Mouse (Mus musculus): ENCODE results near the gene Smap2. TPM values are rescaled to one million over a fixed set of nuclear protein-coding genes. Genes with fewer than 3 reads are reported as not detected.
A peak's percentile ranks its signal among the peaks of the same experiment; 100 is the strongest.

The Smap2 gene
- total RNA-seq, 2 experiments from 2014 or later: 33.0 to 33.1 TPM

DNA sequence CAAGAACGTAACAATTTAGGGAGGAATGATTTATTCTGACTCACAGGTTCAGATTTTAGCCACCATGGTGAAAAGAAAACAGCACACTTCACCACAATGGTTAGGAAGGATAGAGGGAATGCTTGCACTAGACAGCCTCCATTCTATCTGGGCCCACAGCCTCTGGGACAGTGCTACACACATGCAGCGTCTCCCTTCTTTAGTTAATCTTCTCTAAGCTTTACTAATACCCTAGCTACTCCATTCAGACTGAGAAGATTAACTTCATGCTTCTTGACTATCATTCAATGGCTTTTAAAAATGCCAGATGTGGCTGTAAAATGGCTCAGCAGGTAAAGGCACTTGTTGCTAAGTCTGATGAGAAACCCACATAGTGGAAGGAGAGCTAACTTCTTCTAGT, 24.8 kb downstream of the Smap2 start:
- DNase-seq: no peak
- intact Hi-C loops (cut with DNase I): loop anchor here (2.0 kb wide), 1 partner anchor 25 kb away; the partner anchor contains the start of gene Smap2

- no peak for DNase-seq
- intact Hi-C loops (cut with DNase I): loop anchor here (2.0 to 5.0 kb wide), 2 partner anchors 43 to 245 kb away; no protein-coding TSS in a partner anchor
Observed at GRCm38 (mm10) chr4:120987319-120987718, 29.7 kb downstream of the Smap2 start.

GRCm38 (mm10) chr4:120986446-120986845, 30.6 kb downstream of the Smap2 start:
- intact Hi-C loops (cut with DNase I): loop anchor here (2.0 to 5.0 kb wide), 2 partner anchors 44 to 246 kb away; no protein-coding TSS in a partner anchor
- peak; percentile 37 to 54 for DNase-seq

DNA sequence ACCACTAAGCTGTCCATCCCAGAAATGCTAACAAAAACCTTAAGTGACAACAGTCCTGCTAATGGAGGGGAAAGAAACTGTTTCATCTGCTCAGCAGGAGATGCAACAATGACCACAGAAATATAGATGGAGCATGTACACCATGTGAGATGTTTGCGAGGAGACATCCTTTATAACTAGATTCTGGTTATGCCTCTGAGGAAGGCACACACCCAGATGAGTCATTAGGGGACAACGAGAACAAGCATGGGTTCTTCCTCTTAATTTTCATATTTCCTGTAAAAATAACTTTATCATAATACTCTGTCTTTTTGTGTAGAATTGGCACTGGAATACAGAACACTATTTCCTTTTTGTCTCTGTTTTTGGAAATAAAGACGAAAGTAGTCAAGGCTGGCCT, 38.8 kb downstream of the Smap2 start:
- DNase-seq: no peak
- intact Hi-C loops (cut with DNase I): no loop called here

DNA sequence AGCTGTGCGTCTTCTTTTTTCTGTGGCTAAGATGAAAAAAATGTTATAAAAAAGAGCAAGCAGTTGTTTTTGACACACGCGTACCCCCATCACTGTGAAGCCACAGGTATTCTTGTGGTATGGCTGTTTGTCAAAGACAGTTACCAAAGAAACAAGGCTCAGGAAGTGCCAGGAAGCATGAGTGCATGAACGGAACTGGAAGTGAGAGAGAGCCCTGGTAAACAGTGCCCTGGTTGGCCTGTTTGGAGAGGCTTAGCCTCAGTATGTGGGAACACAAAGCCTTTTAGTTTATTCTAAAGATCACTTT, 41.7 kb downstream of the Smap2 start:
- intact Hi-C loops (cut with DNase I): no loop called here
- DNase-seq: no peak

GRCm38 (mm10) chr4:120974711-120975427, 42.2 kb downstream of the Smap2 start:
- intact Hi-C loops (cut with DNase I): no loop called here
- DNase-seq: no peak

DNA sequence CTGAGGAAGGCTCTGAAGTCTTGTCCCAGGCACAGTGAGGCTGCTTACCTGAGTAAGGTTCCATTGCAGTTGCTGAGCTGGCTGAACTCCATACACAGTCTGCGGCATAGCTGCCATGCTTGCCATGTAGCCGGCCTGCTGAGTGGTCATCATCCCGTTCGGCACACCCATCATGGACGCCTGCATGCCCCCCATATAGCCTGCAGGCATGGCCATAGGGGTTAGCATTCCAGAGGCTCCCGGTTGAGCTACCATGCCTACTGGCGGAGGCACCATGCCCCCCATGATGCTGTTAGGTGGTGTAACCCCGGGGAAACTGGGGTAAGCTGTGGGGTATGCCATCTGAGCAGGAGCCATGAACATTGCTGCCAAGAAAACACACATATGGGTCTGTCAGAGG, 45.2 kb downstream of the Smap2 start:
- intact Hi-C loops (cut with DNase I): no loop called here
- DNase-seq: no peak

DNA sequence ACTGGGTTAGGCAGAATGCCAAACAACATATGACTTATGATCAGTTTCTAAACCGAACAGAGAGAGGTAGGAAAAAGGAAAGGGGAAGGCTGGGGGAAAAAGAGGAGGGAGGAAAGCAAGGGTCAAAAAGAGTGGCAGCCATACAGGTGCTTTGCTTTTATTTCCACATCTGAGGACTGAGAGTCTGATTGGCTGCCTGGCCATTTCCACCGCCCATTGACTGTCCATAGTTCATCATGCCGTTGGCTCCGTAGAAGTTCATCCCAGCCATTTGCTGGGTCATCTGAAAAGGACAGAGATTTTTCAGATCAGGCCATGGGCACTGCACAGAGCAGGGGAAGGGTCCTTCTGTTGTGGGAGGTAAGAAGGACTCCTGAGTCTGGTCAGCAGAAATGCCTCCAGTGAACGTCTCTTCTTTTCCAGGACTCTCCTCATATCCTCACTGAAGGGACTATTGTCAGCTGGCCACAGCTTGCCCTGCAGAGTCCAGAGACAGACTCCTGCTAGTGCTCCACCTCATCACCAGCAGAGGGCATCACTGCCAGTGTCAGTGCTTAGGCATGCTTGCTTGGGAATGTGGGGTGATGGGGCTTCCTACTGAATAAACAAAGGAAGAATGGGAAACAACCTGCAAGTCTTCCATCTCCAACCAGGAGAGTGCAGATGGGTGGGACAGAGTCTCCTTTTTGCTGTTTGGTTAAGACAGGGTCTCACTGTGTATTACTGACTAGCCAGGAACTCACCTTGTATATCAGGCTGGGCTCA, 47.5 kb downstream of the Smap2 start:
- intact Hi-C loops (cut with DNase I): no loop called here
- peak; percentile 15 to 32 for DNase-seq

DNA sequence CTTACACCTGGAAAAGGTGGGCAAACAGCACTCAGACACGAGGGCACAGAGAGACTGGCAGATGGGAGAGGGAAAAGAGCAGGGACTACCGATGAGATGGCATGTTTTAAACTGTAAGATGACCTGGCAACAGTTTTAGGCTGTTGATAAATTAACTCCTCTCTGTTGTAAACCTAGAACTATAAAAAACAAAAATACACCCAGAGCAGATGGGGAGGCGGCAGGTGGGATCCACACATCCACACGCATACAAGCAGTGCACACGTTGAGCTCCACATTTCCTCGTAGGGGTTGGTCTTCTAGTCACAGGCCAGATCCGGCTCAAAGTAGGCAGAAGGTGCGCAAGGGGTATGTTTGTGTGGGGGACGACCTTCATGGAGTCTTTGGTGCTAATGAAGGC, 48.6 kb downstream of the Smap2 start:
- intact Hi-C loops (cut with DNase I): no loop called here

DNA sequence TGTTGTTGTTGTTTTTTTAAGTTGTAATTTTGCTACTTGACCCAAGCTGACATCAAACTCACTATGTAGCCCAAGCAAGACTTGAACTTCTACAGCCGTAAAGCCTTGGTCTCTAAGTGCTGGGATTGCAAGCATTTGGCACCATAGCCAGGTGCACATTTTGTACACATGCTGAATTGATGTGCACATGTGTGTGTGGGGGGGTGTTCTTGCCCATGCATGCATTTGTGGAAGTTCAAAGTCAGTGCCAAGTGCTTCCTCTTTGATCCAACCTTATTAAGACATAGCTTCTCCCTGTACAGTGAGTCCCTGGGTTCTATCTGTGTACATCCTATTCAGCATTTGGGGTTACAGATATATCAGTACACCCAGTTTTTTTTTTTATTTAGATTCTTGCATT, 61.5 kb downstream of the Smap2 start:
- intact Hi-C loops (cut with DNase I): no loop called here
- no peak for DNase-seq

More for the DNA sequence above, 48.6 kb downstream of the Smap2 start:
- no peak for DNase-seq

- intact Hi-C loops (cut with DNase I): no loop called here
- DNase-seq: no peak
Observed at GRCm38 (mm10) chr4:120953667-120954066, 63.4 kb downstream of the Smap2 start.

DNA sequence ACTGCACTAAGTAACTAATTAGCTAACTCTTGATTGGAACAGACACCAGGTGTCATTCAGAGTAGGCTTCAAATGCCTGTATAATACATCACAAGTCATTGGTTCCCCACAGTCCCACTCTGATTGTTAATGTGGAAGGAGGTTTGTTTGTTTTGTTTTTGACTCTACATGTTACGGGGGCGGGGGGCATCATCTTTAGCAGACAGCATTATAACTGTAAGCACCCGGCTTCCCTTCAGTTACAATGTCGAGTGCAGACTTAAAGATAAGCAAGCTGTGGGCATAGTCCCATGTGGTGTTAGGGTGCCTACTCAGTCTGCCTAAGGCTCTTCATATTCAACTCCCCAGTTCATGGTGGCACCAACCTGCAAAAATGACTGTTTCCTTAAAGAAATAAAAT, 64.0 kb downstream of the Smap2 start:
- DNase-seq: no peak
- intact Hi-C loops (cut with DNase I): no loop called here

GRCm38 (mm10) chr4:120952163-120952562, 64.9 kb downstream of the Smap2 start:
- no peak for DNase-seq
- intact Hi-C loops (cut with DNase I): no loop called here

DNA sequence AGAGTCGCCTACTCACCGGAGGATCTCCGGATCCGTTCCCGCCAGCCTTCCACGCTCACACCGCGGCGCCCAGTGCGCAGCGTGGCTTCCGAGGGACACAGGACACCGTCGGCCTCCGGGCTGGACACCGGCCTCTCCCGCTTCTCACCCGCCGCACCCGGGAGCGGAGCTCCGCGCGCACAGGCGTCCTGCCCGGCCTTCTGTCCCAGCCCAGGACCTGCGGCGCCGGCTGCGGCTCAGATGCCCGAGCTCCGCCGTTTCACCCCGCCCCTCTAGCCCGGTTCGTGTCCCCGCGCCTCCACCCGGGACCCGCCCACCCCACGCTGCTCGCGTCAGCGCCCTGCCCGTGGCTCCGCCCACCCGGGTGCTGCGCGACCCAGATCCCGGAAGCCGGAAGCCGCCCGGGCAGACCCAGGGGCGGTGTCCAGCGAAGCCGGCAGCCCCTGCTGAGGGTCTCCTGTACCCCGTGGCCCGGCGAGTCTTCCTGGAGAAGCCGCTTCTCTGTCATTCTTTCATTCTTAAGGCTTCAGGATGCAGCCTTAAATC, 65.5 kb downstream of the Smap2 start, which contains the start of gene Zfp69:
TSS of gene Zfp69 (minus strand) at position 272 of the 546 bp plus-strand sequence.
- intact Hi-C loops (cut with DNase I): no loop called here
- peak; percentile 93 to 94 for DNase-seq

DNA sequence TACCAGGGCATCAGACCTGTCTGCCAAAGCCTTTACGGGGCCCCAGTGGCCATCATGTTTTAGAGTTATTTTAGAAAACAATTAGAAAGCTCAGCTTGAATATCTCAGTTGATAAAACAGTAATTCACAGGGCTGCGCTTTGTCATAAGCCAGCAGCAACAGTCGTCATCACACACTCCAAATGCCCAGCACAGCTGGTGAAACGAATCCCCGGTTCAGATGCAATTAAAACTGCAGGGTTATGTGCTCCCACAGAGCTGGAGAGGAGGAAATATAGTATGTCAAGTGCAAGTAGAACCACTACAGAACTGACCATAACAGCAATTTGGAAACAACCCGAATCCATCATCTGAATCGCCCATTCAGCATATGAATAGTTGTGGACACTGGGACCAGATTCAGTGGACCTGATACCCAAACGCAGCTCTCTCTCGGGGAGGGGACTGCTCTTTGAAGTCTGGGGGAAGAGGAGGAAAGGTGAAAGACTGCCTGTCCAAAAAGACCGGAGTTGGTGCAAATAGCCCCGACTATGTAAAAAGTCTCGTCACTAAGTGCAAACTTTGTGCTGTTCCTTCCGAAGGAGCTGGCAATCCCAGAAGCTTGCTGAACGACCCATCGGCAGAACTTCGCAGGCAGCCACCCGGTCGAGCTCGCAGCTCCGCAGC, 66.2 kb downstream of the Smap2 start:
- intact Hi-C loops (cut with DNase I): no loop called here
- no peak for DNase-seq

GRCm38 (mm10) chr4:120948938-120949337, 68.1 kb downstream of the Smap2 start:
- intact Hi-C loops (cut with DNase I): no loop called here
- DNase-seq: peak; percentile 31 to 51

GRCm38 (mm10) chr4:120935006-120935405, 82.0 kb downstream of the Smap2 start:
- DNase-seq: no peak
- intact Hi-C loops (cut with DNase I): no loop called here

GRCm38 (mm10) chr4:120930736-120931135, 86.3 kb downstream of the Smap2 start:
- no peak for DNase-seq
- intact Hi-C loops (cut with DNase I): no loop called here

DNA sequence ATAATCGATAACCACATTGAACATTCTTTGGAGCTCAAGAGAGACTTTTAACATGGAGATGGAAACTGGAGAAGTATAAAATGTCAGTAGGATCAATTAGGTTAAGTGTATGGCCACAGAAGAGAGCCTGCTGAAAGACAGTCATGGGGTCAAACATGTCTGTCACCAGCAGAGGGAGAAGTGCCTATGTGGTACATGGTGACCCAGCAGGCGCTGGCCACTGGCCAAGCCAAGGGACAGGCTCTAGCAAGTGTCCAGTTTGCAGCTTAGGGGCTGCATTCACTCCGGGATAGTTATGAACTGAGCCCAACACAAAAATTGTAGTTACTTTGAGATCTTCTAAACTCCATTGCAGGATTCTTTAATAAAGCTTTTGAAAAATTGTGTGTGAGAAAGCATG, 88.4 kb downstream of the Smap2 start:
- DNase-seq: no peak
- intact Hi-C loops (cut with DNase I): no loop called here

GRCm38 (mm10) chr4:120925386-120925785, 91.7 kb downstream of the Smap2 start:
- DNase-seq: peak in 1 of 2 experiments; percentile 33
- intact Hi-C loops (cut with DNase I): no loop called here

All from heart, postnatal 14 days (tissue).